Mouse (Mus musculus): ENCODE data around the gene E330021D16Rik. TPM values are rescaled to one million over a fixed set of nuclear protein-coding genes. Genes with fewer than 3 reads are reported as not detected.

Gene E330021D16Rik
- polyA plus RNA-seq, 1 experiment from 2014 or later: 0.45 TPM

- no peak overlapping the region for H3K4me3 ChIP-seq (ENCODE audit: low read depth, low read length)
- H3K27ac ChIP-seq (ENCODE audit: low read length): no peak overlapping the region
- no peak for ATAC-seq (ENCODE audit: low read depth)
- no peaks in the 10 kb centered on the region for H3K9me3 ChIP-seq (replicated peaks; ENCODE audit: control insufficient read depth, low read length)
- no peaks in the 10 kb centered on the region for H3K36me3 ChIP-seq (ENCODE audit: control insufficient read depth, insufficient read depth)
- H3K4me1 ChIP-seq (ENCODE audit: control insufficient read depth, low read depth, low read length): no peaks in the 10 kb centered on the region
- 73% methylated on average over 6 of the region's 6 CpGs for WGBS (ENCODE audit: insufficient replicate concordance)
- no peak overlapping the region for H3K4me2 ChIP-seq (ENCODE audit: low read depth, low read length)
- H3K9ac ChIP-seq (ENCODE audit: low read depth, low read length): no peak overlapping the region
- no peaks in the 10 kb centered on the region for H3K27me3 ChIP-seq (ENCODE audit: control insufficient read depth, insufficient read depth, low read depth, low read length)
These were observed 11.9 kb upstream of the E330021D16Rik start for GRCm38 (mm10) chr6:136427240-136427639.

GRCm38 (mm10) chr6:136425956-136426355 is 10.6 kb upstream of the E330021D16Rik start:
- Histone ChIP-seq H3K4me1 (ENCODE audit: control insufficient read depth, low read depth, low read length) (no peaks in the 10 kb centered on the region), H3K4me2 (ENCODE audit: low read depth, low read length) (no peak overlapping the region), H3K27me3 (ENCODE audit: control insufficient read depth, insufficient read depth, low read depth, low read length) (no peaks in the 10 kb centered on the region), H3K36me3 (ENCODE audit: control insufficient read depth, insufficient read depth) (no peaks in the 10 kb centered on the region), H3K4me3 (ENCODE audit: low read depth, low read length) (no peak overlapping the region), H3K27ac (ENCODE audit: low read length) (no peak overlapping the region), H3K9me3 (replicated peaks; ENCODE audit: control insufficient read depth, low read length) (no peaks in the 10 kb centered on the region), H3K9ac (ENCODE audit: low read depth, low read length) (no peak overlapping the region)
- 71% methylated on average over 5 of the region's 5 CpGs for WGBS (ENCODE audit: insufficient replicate concordance)
- ATAC-seq (ENCODE audit: low read depth): no peak

GRCm38 (mm10) chr6:136424166-136424565 is 8.8 kb upstream of the E330021D16Rik start:
- Histone ChIP-seq H3K27ac (ENCODE audit: low read length) (no peak overlapping the region), H3K9me3 (replicated peaks; ENCODE audit: control insufficient read depth, low read length) (no peaks in the 10 kb centered on the region), H3K36me3 (ENCODE audit: control insufficient read depth, insufficient read depth) (no peaks in the 10 kb centered on the region), H3K9ac (ENCODE audit: low read depth, low read length) (no peak overlapping the region), H3K4me2 (ENCODE audit: low read depth, low read length) (no peak overlapping the region), H3K4me1 (ENCODE audit: control insufficient read depth, low read depth, low read length) (no peaks in the 10 kb centered on the region), H3K4me3 (ENCODE audit: low read depth, low read length) (no peak overlapping the region), H3K27me3 (ENCODE audit: control insufficient read depth, insufficient read depth, low read depth, low read length) (no peaks in the 10 kb centered on the region)
- WGBS (ENCODE audit: insufficient replicate concordance): 64% methylated on average over 3 of the region's 3 CpGs
- no peak for ATAC-seq (ENCODE audit: low read depth)

DNA sequence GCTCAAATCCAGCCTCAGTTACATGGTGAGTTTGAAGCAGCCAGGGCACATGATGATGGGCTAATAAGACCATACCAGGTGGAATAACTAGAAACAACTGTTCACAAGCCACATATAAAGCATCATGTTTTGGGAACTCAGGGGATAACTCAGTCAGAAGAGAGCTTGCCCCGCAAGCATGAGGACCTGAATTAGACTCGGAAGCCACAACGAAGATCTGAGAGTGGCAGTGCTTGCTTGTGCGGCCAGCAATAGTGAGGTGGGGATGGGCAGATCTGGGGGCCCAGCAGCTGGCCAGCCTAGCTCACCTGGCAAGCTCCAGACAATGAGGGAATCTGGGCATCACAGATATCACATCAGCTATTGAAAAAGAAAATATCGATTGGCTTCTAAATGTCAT is 7.8 kb upstream of the E330021D16Rik start:
- 70% methylated on average over 5 of the region's 5 CpGs for WGBS (ENCODE audit: insufficient replicate concordance)
- Histone ChIP-seq H3K27ac (ENCODE audit: low read length) (no peak overlapping the region), H3K27me3 (ENCODE audit: control insufficient read depth, insufficient read depth, low read depth, low read length) (no peaks in the 10 kb centered on the region), H3K4me2 (ENCODE audit: low read depth, low read length) (no peak overlapping the region), H3K9me3 (replicated peaks; ENCODE audit: control insufficient read depth, low read length) (no peaks in the 10 kb centered on the region), H3K36me3 (ENCODE audit: control insufficient read depth, insufficient read depth) (no peaks in the 10 kb centered on the region), H3K9ac (ENCODE audit: low read depth, low read length) (no peak overlapping the region), H3K4me3 (ENCODE audit: low read depth, low read length) (no peak overlapping the region), H3K4me1 (ENCODE audit: control insufficient read depth, low read depth, low read length) (no peaks in the 10 kb centered on the region)
- no peak for ATAC-seq (ENCODE audit: low read depth)

- Histone ChIP-seq H3K9me3 (replicated peaks; ENCODE audit: control insufficient read depth, low read length) (no peaks in the 10 kb centered on the region), H3K9ac (ENCODE audit: low read depth, low read length) (no peak overlapping the region), H3K4me1 (ENCODE audit: control insufficient read depth, low read depth, low read length) (no peaks in the 10 kb centered on the region), H3K4me2 (ENCODE audit: low read depth, low read length) (no peak overlapping the region), H3K4me3 (ENCODE audit: low read depth, low read length) (no peak overlapping the region), H3K36me3 (ENCODE audit: control insufficient read depth, insufficient read depth) (no peaks in the 10 kb centered on the region), H3K27ac (ENCODE audit: low read length) (no peak overlapping the region), H3K27me3 (ENCODE audit: control insufficient read depth, insufficient read depth, low read depth, low read length) (no peaks in the 10 kb centered on the region)
- WGBS (ENCODE audit: insufficient replicate concordance): 49% methylated on average over 16 of the region's 16 CpGs
- ATAC-seq (ENCODE audit: low read depth): no peak
These were observed 6.9 kb upstream of the E330021D16Rik start for GRCm38 (mm10) chr6:136422084-136422853.

DNA sequence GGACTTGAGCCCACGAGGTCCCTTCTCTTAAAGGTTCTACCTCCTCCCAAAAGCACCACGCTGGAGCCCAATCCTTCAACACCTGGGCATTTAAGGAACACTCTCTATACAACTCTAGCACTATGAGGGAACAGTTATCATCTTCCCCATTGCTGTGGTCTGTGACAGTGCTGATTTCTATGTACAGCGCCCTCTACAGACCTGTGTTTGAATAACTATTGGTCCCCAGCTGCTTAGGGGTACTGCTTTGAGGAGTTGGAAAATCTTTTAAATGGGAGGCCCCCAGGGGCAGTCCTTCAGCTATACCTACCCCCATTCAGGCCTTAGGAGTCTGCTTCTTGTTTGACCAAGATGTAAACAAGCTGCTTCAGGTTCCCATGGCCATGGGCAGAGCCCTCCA is 5.7 kb upstream of the E330021D16Rik start:
- Histone ChIP-seq H3K36me3 (ENCODE audit: control insufficient read depth, insufficient read depth) (no peaks in the 10 kb centered on the region), H3K9ac (ENCODE audit: low read depth, low read length) (no peak overlapping the region), H3K4me2 (ENCODE audit: low read depth, low read length) (no peak overlapping the region), H3K4me3 (ENCODE audit: low read depth, low read length) (no peak overlapping the region), H3K27ac (ENCODE audit: low read length) (no peak overlapping the region), H3K4me1 (ENCODE audit: control insufficient read depth, low read depth, low read length) (no peaks in the 10 kb centered on the region), H3K27me3 (ENCODE audit: control insufficient read depth, insufficient read depth, low read depth, low read length) (no peaks in the 10 kb centered on the region), H3K9me3 (replicated peaks; ENCODE audit: control insufficient read depth, low read length) (no peaks in the 10 kb centered on the region)
- ATAC-seq (ENCODE audit: low read depth): no peak
- WGBS (ENCODE audit: insufficient replicate concordance): 49% methylated on average over 3 of the region's 3 CpGs

DNA sequence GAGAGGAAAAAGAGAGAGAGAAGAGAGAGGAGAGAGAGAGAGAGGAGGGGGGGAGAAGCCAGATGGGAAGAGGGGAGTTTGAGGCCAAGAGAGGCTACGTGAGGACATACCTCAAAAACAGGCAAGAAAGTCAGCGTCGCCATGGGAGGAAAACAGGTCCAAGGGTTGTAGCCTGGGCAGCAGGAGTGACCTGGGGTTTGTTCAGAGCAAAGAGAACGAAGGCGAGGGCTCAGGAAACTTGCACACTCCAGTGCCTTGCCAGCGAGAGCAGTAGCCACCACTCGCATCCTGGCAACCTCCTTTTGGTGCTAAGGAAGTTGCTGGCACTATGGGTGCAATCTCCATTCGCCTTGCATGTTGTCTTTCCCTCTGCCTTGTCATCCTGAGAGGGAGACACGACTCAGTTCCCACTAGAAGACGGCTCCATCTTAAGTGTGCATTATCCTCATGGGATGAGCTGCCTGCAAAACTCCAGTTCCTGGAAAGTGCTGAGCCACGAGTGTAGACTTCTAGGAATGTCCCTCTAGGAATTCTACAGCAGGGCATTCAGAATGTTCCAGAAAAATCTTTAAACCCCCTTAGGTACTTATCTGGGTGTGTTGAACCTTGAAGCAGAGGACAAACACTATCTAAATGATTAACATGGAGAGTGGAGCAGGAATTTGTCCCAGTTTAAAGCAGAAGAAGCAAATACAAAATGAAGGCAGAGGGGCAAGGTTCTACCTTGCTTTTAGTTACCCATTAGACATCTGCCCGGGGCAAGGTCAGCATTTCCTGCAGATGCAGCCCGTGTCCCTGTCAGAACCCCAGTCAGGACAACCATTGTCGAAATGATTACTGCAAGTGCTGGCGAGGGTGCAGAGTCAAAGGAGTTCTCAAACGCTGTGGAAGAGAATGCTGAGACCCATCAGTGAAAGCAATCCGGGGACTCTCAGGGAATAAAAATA is 3.8 kb upstream of the E330021D16Rik start:
- Histone ChIP-seq H3K4me2 (ENCODE audit: low read depth, low read length) (no peak overlapping the region), H3K4me3 (ENCODE audit: low read depth, low read length) (no peak overlapping the region), H3K9me3 (replicated peaks; ENCODE audit: control insufficient read depth, low read length) (no peaks in the 10 kb centered on the region), H3K4me1 (ENCODE audit: control insufficient read depth, low read depth, low read length) (no peaks in the 10 kb centered on the region), H3K27ac (ENCODE audit: low read length) (no peak overlapping the region), H3K27me3 (ENCODE audit: control insufficient read depth, insufficient read depth, low read depth, low read length) (no peaks in the 10 kb centered on the region), H3K36me3 (ENCODE audit: control insufficient read depth, insufficient read depth) (no peaks in the 10 kb centered on the region), H3K9ac (ENCODE audit: low read depth, low read length) (no peak overlapping the region)
- peak; percentile 77 for ATAC-seq (ENCODE audit: low read depth)
- 50% methylated on average over 17 of the region's 17 CpGs for WGBS (ENCODE audit: insufficient replicate concordance)

GRCm38 (mm10) chr6:136418333-136418848 is 3.0 kb upstream of the E330021D16Rik start:
- WGBS (ENCODE audit: insufficient replicate concordance): 42% methylated on average over 8 of the region's 8 CpGs
- ATAC-seq (ENCODE audit: low read depth): no peak
- Histone ChIP-seq H3K4me3 (ENCODE audit: low read depth, low read length) (no peak overlapping the region), H3K27ac (ENCODE audit: low read length) (no peak overlapping the region), H3K9ac (ENCODE audit: low read depth, low read length) (no peak overlapping the region), H3K4me2 (ENCODE audit: low read depth, low read length) (no peak overlapping the region), H3K36me3 (ENCODE audit: control insufficient read depth, insufficient read depth) (no peaks in the 10 kb centered on the region), H3K27me3 (ENCODE audit: control insufficient read depth, insufficient read depth, low read depth, low read length) (no peaks in the 10 kb centered on the region), H3K4me1 (ENCODE audit: control insufficient read depth, low read depth, low read length) (no peaks in the 10 kb centered on the region), H3K9me3 (replicated peaks; ENCODE audit: control insufficient read depth, low read length) (no peaks in the 10 kb centered on the region)

DNA sequence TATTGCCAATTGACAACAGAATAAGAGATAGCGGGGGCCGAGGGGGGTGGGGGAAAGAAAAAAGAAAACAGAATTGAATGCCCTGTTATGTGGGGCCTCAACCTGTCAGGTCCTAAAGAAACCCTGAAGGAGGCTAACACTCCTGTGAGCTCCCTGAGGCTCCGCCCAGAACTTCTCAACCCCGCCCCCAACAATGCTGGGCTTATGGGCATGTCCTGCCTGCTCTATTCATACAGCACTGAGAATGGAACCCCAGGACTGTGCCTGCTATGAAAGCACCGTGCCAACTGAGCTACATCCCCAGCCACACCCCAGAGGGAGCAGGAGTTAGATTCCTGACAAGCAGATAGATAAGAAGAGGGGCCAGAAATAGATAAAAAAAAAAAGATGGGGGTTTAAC is 2.5 kb upstream of the E330021D16Rik start:
- Histone ChIP-seq H3K4me3 (ENCODE audit: low read depth, low read length) (no peak overlapping the region), H3K9ac (ENCODE audit: low read depth, low read length) (no peak overlapping the region), H3K27me3 (ENCODE audit: control insufficient read depth, insufficient read depth, low read depth, low read length) (no peaks in the 10 kb centered on the region), H3K27ac (ENCODE audit: low read length) (no peak overlapping the region), H3K9me3 (replicated peaks; ENCODE audit: control insufficient read depth, low read length) (no peaks in the 10 kb centered on the region), H3K4me1 (ENCODE audit: control insufficient read depth, low read depth, low read length) (no peaks in the 10 kb centered on the region), H3K4me2 (ENCODE audit: low read depth, low read length) (no peak overlapping the region), H3K36me3 (ENCODE audit: control insufficient read depth, insufficient read depth) (no peaks in the 10 kb centered on the region)
- ATAC-seq (ENCODE audit: low read depth): no peak
- WGBS (ENCODE audit: insufficient replicate concordance): 56% methylated on average over 5 of the region's 5 CpGs

Measured in liver, embryonic 16.5 days (tissue).